Mouse (Mus musculus): Measurements from ENCODE around the gene Klhdc3. TPM values are rescaled to one million over a fixed set of nuclear protein-coding genes. Genes with fewer than 3 reads are reported as not detected.

The Klhdc3 gene
- polyA plus RNA-seq, 1 experiment = 58.6 TPM

DNA sequence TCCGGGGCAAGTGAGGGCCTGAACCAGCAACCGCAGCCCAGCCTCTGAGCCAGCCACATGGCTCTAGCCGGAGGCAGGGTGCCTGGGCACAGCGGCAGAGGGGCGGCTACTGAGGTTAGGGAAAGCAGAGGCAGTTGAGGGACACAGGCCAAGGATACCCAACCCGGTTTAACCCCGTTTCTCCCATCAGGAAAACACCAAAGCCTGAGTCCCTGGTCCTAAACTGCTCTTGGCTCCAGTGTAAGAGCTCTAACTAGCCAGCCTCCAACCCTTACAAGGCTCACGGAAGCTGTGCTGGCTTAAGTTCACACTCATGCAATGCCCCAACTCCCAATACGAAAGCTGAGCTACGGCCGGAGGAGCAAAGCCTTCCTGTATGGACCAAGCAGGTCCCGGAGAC, 56.1 kb downstream of the Klhdc3 start:
- H3K4me3 ChIP-seq (ENCODE audit: insufficient read depth, poor library complexity, severe bottlenecking) = no peak overlapping the region
- H3K79me3 ChIP-seq (ENCODE audit: low read depth) = no peaks in the 10 kb centered on the region
- no peaks in the 10 kb centered on the region for H3K27me3 ChIP-seq (ENCODE audit: control insufficient read depth, insufficient read depth, insufficient read length)
- no peak overlapping the region for H3ac ChIP-seq (ENCODE audit: control insufficient read depth, insufficient read length, low read depth)
- no peak for TF ChIP-seq FOSL1 (IDR thresholded peaks at IDR 0.05; ENCODE audit: insufficient read depth, low read length, poor library complexity, severe bottlenecking)
- no peak for TF ChIP-seq CEBPB (IDR thresholded peaks at IDR 0.05; ENCODE audit: low read depth)
- no peak for TF ChIP-seq USF1 (IDR thresholded peaks at IDR 0.05; ENCODE audit: low read depth)
- TF ChIP-seq MAX (IDR thresholded peaks at IDR 0.05) = no peak
- no peak for TF ChIP-seq MYOD1 (IDR thresholded peaks at IDR 0.05; ENCODE audit: control insufficient read depth, insufficient read length, low read depth)
- no peak for TF ChIP-seq CTCF (IDR thresholded peaks at IDR 0.05; ENCODE audit: control insufficient read depth, insufficient read depth, insufficient read length)
- TF ChIP-seq MYOG (IDR thresholded peaks at IDR 0.05; ENCODE audit: control insufficient read depth, extremely low read depth, insufficient read length) = no peak
- H3K36me3 ChIP-seq (ENCODE audit: control insufficient read depth, insufficient read depth) = no peaks in the 10 kb centered on the region
- no peaks in the 10 kb centered on the region for H3K79me2 ChIP-seq (ENCODE audit: control insufficient read depth, insufficient read depth)

Other genes starting within 250 kb of the Klhdc3 start
- gene Slc22a7, start 242.5 kb downstream of the Klhdc3 start, polyA plus RNA-seq (2012; fragmentation: generic; extraction: Trizol) = not detected
- 0.01 TPM for gene Ttbk1, start 193.2 kb downstream of the Klhdc3 start, polyA plus RNA-seq (2012; fragmentation: generic; extraction: Trizol)
- 68.0 TPM for gene Dnph1, start 184.2 kb downstream of the Klhdc3 start, polyA plus RNA-seq (2012; fragmentation: generic; extraction: Trizol)
- 0.60 TPM for gene Cul9, start 134.5 kb downstream of the Klhdc3 start, polyA plus RNA-seq (2012; fragmentation: generic; extraction: Trizol)
- gene Srf, start 124.7 kb downstream of the Klhdc3 start, polyA plus RNA-seq (2012; fragmentation: generic; extraction: Trizol) = 101 TPM
- gene Ptk7, start 51.4 kb downstream of the Klhdc3 start, polyA plus RNA-seq (2012; fragmentation: generic; extraction: Trizol) = 26.1 TPM
- gene Klc4, start 34.9 kb downstream of the Klhdc3 start, polyA plus RNA-seq (2012; fragmentation: generic; extraction: Trizol) = 7.8 TPM
- gene Mrpl2, start 34.7 kb downstream of the Klhdc3 start, polyA plus RNA-seq (2012; fragmentation: generic; extraction: Trizol) = 151 TPM
- 49.4 TPM for gene Cul7, start 30.6 kb downstream of the Klhdc3 start, polyA plus RNA-seq (2012; fragmentation: generic; extraction: Trizol)
- gene Rrp36, start 6.6 kb downstream of the Klhdc3 start, polyA plus RNA-seq (2012; fragmentation: generic; extraction: Trizol) = 45.8 TPM
- 141 TPM for gene Mea1, start 2.1 kb downstream of the Klhdc3 start, polyA plus RNA-seq (2012; fragmentation: generic; extraction: Trizol)
- 99.5 TPM for gene Ppp2r5d, start 24.2 kb upstream of the Klhdc3 start, polyA plus RNA-seq (2012; fragmentation: generic; extraction: Trizol)
- 24.7 TPM for gene Pex6, start 30.5 kb upstream of the Klhdc3 start, polyA plus RNA-seq (2012; fragmentation: generic; extraction: Trizol)
- gene Gnmt, start 48.3 kb upstream of the Klhdc3 start, polyA plus RNA-seq (2012; fragmentation: generic; extraction: Trizol) = 0.08 TPM
- 41.9 TPM for gene Cnpy3, start 71.3 kb upstream of the Klhdc3 start, polyA plus RNA-seq (2012; fragmentation: generic; extraction: Trizol)
- gene Ptcra, start 82.8 kb upstream of the Klhdc3 start, polyA plus RNA-seq (2012; fragmentation: generic; extraction: Trizol) = 0.06 TPM
- 40.9 TPM for gene 2310039H08Rik, start 91.7 kb upstream of the Klhdc3 start, polyA plus RNA-seq (2012; fragmentation: generic; extraction: Trizol)
- gene Rpl7l1, start 101.8 kb upstream of the Klhdc3 start, polyA plus RNA-seq (2012; fragmentation: generic; extraction: Trizol) = 107 TPM
- 3.9 TPM for gene Bicral, start 177.6 kb upstream of the Klhdc3 start, polyA plus RNA-seq (2012; fragmentation: generic; extraction: Trizol)
- gene Tbcc, start 209.8 kb upstream of the Klhdc3 start, polyA plus RNA-seq (2012; fragmentation: generic; extraction: Trizol) = 46.8 TPM
- gene Prph2, start 229.5 kb upstream of the Klhdc3 start, polyA plus RNA-seq (2012; fragmentation: generic; extraction: Trizol) = 0.01 TPM

Data from C2C12 (cell line).